Mouse (Mus musculus): ENCODE results near the gene Tet1.
"Not testable (repeated sequence)": the region's sequence is repeated elsewhere in the genome, so short reads cannot be mapped to it uniquely, and the experiment has no call there.

Tet1 gene

DNA sequence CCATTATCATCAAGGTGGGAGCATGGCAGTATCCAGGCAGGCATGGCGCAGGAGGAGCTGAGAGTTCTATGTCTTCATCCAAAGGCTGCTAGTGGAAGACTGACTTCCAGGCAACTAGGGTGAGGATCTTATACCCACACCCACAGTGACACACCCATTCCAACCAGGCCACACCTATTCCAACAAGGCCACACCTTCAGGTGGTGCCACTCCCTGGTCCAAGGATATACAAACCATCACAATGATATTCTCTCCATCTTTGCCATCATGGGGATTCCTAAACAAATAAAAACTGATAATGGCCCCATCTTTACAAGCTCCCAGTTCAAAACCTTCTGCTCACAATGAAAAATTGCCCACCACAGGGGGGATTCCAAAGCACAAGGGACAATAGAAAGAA, at the start of gene Tet1:
Gene Tet1, minus strand, starts transcription at position 101 of the 400 bp plus-strand sequence.
- not testable (repeated sequence) for DNase-seq

DNA sequence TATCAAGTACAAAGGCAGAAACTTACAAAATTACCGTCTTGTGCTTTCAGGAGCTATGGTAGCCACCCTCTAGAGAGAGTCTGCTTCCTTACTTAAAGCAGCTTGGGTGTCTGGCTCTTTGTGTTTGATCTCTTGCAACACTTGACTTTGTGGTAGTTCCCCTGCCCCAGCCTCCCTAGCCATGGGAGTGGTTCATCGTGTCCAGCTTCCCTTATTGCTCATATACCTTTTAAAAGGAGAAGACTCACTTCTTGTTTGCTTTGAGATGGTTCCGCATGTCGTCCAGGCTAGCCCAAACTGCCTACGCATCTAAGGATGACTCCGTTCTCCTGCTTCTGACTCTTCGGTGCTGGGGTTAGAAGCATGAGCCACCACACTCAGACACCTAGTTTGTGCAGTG, 39.8 kb upstream of the Tet1 start:
- no peak for DNase-seq

DNA sequence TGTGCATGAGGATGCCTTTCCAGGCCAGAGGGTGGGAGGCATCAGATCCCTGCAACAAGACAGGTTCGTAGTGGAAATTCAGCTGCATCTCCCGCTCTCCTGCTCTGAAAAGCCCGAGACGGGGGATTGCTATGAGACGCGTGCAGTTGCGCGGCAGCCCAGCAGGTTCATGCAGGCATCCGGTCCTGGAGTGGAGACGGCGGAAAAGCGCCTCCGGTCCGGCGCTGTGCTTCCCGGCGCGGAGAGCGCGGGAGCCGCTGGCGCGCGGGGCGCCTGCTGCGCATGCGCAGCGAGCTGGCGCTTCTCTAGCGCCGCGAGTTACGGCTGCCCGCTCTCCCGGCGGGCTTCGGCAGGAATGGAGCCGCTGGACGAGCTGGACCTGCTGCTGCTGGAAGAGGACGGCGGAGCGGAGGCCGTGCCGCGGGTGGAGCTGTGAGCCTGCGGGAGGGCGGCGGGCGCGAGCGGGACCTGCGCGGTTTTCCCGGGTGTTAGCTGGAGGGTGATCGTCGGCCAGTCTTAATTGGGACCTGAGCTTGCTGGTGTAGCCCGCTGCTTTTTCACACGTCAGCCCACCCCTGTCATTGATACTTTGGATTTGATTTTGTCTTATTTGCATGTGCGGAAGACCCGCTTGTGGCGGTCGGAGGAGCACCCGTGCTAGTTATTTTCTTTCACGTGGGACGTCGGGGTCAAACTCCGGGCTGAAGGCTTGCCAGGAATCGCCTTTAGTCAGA, 38.1 kb upstream of the Tet1 start, which contains the start of gene Dna2:
Gene Dna2, plus strand, starts transcription at position 289 of the 734 bp plus-strand sequence.
- DNase-seq: peak; percentile 75

DNA sequence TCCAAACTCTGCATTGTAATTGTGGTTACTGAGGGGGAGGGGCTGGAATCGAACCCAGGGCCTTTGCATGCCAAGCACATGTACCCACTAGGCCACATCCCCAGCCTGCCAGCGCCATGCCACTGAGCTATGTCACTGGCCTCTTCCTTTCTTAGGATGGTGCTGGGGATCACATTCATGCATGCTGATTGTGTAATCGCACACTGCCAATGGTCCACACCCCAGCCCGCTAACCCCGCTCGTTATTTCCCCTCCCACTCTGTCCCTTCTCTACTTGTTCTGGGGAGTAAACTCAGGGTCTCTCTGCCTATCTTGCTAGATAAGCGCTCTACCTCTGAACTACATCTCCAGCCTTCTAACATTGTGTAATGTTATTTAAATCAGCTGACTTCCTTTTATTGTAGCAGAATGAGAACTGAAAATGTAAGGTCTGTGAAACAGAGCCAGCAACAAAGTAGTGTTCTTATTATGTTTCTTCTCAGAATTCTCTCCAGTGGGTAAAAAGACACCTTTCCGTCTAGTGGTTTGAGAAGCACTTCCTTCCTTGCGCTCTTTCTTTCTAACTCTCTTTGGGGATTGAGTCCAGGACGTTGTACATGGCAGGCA, 36.3 kb upstream of the Tet1 start:
- DNase-seq: no peak

DNA sequence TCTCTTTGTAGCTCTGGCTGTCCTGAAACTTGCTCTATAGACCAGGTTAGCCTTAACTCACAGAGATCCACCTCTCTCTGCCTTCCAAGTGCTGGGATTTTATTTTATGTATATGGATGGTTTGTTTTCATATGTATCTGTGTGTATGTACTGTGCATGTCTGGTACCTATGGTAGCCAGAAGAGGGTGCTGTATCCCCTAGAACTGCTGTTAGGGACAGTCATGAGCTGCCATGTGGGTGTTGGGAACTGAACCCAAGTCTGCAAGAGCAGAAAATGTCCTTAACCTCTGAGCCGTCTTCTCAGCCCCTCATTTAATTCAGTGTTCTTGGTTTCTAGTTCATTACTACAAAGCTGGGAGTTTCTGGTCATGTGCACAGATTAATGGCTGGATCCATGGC, 23.6 kb upstream of the Tet1 start:
- no peak for DNase-seq

DNA sequence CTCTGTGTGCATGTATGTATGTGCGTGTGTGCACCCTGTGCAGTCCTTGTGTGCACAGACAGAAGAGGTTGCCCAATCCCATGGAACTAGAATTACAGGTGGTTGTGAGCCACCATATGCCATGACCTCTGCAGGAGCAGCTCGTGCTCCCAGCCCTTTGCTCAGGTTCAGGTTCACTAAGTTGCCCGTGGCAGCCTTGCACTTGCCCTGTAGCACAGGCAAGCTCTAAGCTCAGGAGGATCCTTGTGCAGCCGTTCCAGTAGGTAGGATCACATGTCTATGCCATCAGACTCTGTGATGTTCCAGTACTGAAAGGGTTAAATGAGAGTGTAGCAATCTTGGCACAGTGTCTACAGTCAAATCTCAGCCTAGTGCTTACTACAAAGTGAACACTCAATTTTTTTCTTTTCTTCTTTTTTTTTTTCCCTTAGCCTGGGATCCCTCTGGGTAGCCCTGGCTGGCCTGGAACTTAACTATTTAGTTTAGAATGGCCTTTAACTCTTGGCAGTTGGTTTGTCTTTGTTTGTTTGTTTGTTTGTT, 15.4 kb upstream of the Tet1 start:
- peak; percentile 84 for DNase-seq

DNA sequence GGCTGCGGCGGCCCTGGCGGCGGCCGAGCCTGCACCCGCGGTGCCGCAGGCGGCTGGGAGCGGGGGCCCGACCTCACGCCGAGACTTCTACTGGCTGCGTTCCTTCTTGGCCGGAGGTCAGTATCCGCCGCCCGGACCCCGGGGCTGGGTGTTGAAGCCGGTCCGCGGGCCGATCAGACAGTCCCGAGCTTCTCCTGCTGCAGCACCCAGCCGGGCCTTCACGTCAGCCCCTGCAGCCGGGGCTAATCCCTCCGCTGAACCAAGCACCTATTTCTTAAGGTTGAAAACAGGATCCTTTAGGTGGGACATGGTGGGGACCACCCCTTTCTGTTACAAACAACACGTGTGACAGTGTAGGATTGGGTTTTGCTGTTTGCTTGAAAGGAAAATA, 12.0 kb upstream of the Tet1 start:
- DNase-seq: no peak

DNA sequence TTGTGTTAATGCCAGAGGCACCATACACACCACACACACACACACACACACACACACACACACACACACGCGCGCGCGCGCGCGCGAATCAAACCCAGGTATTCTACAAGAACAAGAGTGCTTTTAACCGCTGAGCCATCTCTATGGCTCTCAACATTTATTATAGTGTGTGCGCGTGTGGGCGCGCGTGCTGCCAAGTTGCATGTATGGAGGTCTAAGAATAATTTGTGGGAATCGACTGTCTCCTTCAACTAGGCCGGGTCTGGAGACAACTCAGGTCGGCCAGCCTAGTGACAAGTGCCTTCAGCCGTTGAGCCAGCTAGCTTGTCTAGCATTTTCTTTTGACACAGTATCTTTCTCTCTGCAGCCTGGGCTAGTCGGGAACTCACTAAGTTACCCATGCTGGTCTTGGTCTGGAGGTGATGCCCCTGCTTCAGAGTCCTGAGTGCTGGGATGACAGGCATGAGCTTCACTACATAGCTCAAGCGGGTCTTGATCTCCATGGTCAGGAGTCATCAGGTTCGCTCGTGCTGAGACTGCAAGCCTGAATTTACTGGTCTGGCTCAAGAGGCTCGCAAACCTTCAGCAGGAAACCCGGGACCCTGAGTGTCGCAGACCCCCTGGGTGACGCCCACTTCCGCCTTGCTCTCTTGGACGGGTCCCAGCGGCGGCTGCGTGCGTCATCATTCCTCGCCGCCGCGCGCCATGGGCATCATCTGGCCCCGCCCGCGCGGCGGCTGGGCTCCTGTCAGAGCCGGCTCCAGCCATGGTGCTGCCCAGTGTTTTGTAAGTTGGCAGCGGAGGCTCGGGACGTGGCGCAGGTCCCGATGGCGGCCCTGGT, 11.3 kb upstream of the Tet1 start, which contains the start of gene Slc25a16:
Gene Slc25a16, plus strand, starts transcription at position 709 of the 841 bp plus-strand sequence.
- DNase-seq: peak; percentile 92

DNA sequence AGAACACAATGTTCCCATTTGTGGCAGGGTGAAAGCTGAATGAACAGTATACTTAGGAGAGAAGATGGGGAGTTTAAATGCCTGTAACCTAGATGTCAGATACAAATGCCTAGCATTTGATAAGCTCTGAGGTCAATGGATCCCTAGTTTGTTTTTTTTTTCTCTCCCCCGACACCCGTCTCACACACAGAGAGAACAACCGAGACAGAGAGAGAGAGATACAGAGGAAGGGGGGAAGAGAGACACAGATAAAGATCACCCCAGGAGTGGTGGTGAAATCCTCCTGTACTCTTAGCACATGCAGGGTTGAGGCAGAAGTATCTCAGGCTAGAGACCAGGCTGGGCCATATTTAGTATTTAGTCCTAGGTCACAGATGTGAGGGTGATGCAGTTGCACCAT, 10.2 kb upstream of the Tet1 start:
- DNase-seq: no peak

DNA sequence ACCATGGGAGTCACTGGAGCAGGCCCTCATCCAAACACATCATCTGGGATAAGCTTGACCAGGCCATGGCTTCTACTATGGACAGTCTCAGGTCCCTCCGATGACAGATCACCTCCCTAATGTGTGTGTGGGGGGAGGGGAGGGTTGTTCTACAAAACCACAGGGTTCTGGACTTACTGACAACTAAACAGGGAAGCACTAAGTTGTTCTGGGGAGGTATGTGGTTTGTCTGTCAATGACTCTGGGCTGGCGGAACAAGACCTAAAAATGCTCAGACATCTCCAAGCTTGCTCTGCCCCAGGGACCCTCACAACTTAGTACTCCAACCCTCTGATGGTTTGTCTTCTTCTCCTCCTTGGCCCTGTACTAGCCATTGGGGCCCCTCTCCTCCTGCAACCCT, 2.3 kb upstream of the Tet1 start:
- DNase-seq: no peak

DNA sequence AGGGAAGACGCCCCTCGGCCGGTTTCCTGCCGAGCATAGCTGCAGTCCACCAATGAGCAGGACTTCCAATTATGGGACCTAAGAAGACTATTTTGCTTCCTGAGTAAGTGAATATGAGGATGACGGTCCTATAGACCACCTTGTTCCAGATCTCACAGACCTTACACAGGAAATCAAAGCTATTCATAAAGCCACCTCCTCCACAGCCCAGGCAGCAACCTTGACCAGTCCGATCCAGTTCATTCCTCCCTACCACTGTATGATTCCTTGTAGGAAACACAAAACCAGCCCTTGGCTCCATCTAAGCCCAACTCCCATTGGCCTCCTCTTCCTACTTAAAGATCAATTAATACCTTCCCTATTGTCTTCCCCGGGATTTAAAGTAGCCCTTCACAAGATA, 2.5 kb downstream of the Tet1 start:
- no peak for DNase-seq

DNA sequence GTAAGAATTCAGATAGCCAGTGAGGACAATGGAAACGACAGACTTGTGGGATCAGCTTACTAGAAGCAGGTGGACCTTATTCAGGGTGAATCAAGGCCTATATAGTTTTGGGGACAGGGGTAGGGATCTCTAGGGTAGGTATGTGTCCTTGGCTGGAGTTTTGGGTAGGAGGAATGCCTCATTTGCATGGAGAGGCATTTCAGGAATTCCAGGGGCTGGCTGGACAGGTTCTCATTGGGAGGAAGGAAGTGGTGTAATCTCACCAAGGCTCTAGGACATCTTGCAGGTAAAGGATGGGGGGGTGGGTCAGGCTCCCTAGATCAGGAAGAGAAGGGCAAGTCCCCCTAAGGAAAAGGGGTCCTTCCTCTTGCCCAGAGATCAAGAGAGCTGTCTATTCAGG, 6.0 kb downstream of the Tet1 start:
- no peak for DNase-seq

DNA sequence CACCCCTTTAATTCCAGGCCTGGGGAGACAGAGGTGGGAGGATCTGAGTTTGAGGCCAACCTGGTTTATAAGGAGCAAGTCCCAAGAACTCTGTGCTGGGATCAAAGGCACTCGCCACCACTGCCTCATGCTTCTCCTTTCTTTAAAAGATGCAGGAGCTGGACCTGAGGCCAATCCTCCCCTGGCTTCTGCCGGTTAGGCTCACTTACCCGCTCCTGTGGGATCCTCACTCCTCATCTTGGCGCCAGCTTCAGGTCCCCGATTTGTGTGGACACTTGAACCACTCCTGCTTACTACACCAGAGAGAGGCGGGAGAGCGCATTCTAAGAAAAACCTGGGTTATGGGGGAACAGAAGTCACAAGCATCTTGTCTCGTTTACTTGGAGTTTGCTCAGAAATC, 7.0 kb downstream of the Tet1 start:
- no peak for DNase-seq

DNA sequence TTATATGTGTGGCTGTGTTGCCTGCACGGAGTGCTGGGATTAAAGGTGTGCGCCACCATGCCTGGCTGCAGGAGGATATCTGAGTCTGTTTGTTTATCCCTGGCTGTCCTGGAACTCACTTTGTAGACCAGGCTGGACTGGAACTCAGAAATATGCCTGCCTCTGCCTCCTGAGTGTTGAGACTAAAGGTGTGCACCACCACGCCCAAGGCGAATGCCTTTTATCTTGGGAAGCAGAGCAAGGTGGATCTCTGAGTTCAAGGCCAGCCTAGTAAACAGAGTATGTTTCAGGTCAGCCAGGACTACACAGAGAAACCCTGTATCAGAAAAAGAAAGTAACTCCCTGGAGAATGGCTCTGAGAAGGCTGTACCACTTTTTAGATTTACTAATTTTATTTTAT, 8.7 kb downstream of the Tet1 start:
- DNase-seq: no peak

DNA sequence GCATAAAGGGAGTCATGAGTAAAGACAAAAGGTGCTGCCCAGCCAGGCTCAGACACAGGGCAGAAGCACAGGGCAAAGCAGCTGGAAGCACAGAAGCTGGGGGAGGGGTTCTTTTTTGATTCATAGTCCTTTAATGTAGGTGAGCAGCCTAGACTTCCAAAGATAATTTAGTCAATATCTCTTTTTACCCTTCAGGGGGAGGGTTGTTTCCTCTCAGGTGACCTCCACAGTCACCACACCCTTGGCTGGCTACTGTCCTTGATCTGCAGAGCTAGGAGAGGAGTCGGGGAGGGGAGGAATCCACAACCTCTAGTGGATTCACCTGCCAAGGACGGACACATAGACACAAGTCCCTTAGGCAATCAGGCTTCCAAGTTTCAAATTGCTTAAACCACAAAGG, 10.7 kb downstream of the Tet1 start:
- DNase-seq: no peak

DNA sequence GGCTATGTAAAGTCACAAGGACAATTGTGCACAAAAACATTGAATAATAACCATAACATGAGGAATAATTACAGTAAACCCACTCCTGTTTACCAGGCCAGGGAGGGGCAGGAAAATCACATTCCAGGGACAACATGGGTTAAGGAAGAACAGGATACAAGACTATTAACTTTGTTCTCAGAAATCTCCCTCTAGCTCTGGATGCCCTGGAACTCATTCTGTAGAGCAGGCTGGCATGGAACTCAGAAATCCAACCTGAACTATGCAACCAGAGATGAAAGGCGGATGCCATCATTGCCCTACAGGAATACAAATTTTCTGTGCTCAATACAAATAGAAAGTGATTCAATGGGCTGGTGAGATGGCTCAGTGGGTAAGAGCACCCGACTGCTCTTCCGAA, 11.4 kb downstream of the Tet1 start:
- DNase-seq: no peak

DNA sequence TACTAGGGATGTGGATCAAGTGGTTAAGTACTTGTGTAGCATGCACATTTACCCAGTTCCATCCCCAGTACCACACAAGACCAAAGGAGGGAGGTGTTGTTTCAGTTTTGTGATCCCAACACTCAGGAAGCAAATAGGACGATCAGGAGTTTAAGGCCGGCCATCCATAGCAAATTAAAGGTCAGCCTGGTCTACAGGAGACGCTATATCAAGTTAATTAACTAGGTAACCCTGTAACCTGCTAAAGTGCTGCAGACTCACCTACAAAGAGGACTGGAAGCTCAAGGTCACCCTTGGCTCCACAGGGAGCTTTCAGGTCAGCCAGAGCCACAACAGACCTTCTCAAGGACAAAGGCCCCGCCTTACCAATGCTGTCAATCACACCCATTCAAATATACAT, 12.0 kb downstream of the Tet1 start:
- DNase-seq: peak; percentile 60

DNA sequence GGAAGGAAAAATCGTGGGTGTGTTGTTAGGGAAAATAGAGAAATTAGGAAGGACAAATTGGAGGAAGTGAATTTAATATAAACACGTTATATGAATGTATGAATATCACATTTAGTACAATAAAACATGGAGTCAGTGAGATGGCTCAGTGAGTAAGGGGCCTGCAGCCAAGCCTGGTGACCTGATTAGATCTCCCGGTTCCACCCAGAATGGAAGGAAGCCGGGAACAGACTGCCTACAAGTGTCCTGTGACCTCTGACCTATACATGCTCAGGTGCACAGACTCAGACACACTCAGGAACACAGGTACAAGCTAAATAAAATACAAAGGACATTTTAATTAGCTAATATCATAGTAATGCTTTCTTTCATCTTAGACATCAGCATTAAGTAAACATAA, 12.8 kb downstream of the Tet1 start:
- DNase-seq: no peak

DNA sequence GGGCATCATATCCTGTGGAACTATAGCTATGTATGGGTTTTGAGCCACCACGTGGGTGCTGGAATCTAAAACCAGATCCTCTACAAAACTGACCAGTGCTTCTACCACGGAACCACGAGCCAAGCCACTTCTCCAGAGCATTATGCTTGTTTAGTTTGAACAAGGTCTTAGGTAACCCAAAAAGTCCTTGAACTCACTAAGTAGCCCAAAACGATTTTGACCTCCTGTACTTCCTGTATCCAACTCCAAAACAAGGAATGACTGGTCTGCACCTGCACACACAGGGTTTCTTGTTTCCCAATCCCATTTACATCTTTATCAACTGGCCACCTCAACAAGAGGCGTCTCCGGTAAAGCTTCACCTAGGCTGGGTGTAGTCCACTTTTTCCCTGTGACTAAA, 13.4 kb downstream of the Tet1 start:
- no peak for DNase-seq

DNA sequence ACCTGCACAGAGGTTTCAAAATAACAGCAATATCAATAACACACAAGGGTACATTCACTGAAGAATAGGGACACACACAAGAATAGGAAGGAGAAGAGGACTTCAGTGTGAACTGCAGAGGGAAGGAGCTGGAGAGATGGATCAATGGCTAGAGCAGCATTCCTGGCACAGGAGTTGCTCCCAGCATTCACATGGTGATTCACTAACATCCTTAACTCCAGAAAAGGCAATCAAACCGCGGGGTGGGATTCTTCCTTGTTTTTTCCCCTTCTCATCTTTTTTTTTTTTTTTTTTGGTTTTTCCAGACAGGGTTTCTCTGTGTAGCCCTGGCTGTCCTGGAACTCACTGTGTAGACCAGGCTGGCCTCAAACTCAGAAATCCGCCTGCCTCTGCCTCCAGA, 14.3 kb downstream of the Tet1 start:
- DNase-seq: no peak

DNA sequence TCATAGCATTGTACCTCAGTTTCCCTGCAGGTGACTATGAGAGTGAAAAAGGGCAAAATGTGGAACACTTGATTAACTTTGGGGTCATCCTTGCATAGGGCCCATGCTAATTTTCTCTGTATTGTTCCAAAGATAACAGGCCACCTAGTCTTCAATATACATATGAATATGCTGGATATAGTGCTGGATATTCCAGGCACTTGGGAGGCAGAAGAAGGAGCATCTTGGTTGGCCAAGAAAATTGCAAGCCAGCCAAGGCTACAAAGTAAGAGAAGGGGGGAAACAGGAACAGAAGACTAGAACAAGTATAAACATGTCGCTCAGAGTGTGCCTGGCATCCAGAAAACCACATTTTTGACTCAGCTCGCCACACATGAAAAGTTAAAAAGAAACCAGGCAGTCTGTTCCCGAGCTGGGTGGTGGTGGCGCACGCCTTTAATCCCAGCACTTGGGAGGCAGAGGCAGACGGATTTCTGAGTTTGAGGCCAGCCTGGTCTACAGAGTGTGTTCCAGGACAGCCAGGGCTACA, 15.4 kb downstream of the Tet1 start:
- DNase-seq: no peak

DNA sequence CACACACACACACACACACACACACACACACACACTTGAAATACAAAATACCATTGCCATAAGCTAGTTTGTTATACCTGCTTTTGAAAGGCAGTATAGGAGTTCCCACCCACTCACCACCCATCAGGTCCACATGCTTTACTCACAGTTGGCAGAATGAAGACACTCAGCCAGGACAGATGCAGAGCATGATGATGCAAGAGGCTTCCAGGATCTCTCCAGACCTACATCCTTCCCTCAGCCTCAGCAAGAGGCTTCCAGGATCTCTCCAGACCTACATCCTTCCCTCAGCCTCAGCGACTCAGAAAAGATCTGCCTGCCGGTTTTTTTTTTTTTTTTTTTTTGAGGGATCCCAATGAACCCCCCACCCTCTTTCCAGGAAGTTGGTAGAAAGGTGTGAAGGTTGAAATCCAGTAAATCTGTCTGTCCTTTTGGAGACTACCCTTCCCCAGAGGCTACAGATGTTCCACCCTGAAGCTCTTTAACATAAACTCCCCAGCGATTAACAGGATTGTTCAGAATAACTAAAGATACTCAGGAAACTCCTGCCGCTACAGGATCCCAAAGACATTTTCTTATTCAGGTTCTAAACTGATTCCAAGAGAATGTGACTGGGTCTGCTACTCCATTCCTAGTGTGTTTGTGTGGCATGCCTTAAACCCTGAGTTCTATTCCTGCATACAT, 16.1 kb downstream of the Tet1 start:
- no peak for DNase-seq

DNA sequence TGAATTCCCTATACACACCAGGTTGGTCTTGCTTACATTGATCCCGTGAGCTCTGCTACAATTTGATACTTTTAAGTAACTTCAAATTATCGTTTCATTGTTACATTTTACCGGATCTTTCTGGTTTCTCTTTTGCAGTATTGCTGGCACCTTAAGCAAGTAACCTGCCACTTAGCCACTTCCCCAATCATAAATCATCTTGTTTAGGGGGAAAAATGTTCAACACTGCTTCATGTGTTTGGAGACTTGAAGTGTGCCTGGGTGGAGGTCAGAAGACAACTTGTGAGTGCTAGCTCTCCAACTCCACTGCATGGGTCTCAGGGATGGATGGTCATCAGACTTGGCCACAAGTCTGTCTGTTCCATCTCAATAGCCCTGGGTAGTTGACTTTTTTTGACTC, 17.8 kb downstream of the Tet1 start:
- no peak for DNase-seq

Measured in kidney, adult 9 months (tissue).